Mouse (Mus musculus): ENCODE results near the gene Tuba8. TPM values are rescaled to one million over a fixed set of nuclear protein-coding genes. Genes with fewer than 3 reads are reported as not detected.

Tuba8 gene
- polyA plus RNA-seq, 1 experiment from 2014 or later: not detected

GRCm38 (mm10) chr6:121272075-121272800 lies 61.7 kb downstream of the Tuba8 start:
- Histone ChIP-seq H3K9me3 (ENCODE audit: control insufficient read depth, low read length) (no peaks in the 10 kb centered on the region), H3K9ac (ENCODE audit: low read length) (peak overlapping the region; percentile 31; the same call in 1 of the 2 replicates), H3K4me1 (ENCODE audit: control insufficient read depth in 2 of 2, insufficient read depth in 2 of 2, low read length in 2 of 2) (no peaks in the 10 kb centered on the region), H3K4me3 (ENCODE audit: control insufficient read depth in 1 of 2, insufficient read depth in 1 of 2, low read depth in 1 of 2, low read length in 2 of 2) (peak overlapping the region; percentile 47 to 54), H3K4me2 (ENCODE audit: low read length) (peak overlapping the region; percentile 86), H3K36me3 (ENCODE audit: control insufficient read depth, insufficient read depth, low read length) (no peaks in the 10 kb centered on the region), H3K27me3 (ENCODE audit: control insufficient read depth, insufficient read depth, low read length) (0 out of 2 replicates have a peak, but pooled peaks cover 5% of the 10 kb centered on the region), H3K27ac (replicated peaks in 1 of 2; ENCODE audit: control insufficient read depth in 1 of 2, insufficient read depth in 1 of 2, low read depth in 2 of 2, low read length in 2 of 2) (peak overlapping the region; percentile 53 to 61; a peak in 3 of 4 replicates)
- ATAC-seq (ENCODE audit: insufficient number of reproducible peaks, insufficient read depth, low FRiP score, low read depth): peak; percentile 79; the same call in 1 of the 2 replicates
- WGBS: 12% methylated on average over 17 of the region's 17 CpGs

DNA sequence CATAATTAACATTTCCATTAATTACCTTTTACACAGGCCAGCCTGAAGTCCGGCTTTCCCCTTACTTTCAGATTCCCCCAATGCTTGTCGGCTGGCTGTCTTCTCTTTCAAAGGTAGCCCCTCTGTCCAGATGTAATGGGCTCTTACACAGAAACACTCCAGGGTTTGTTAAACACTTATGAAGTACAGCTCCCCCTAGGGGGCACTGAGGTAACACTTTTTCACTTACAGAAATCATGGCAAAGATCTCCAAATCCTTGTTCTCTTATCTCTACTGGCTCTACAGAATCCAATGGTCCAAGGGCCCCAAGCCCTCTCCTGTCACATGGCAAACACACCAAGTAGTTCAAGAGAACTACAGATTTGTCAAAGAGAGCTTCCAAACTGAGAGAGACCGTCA lies 63.9 kb downstream of the Tuba8 start:
- Histone ChIP-seq H3K4me1 (ENCODE audit: control insufficient read depth in 2 of 2, insufficient read depth in 2 of 2, low read length in 2 of 2) (no peaks in the 10 kb centered on the region), H3K9me3 (ENCODE audit: control insufficient read depth, low read length) (no peaks in the 10 kb centered on the region), H3K27me3 (ENCODE audit: control insufficient read depth, insufficient read depth, low read length) (no peaks in the 10 kb centered on the region), H3K4me3 (ENCODE audit: control insufficient read depth in 1 of 2, insufficient read depth in 1 of 2, low read depth in 1 of 2, low read length in 2 of 2) (no peak overlapping the region), H3K36me3 (ENCODE audit: control insufficient read depth, insufficient read depth, low read length) (no peaks in the 10 kb centered on the region), H3K9ac (ENCODE audit: low read length) (no peak overlapping the region), H3K4me2 (ENCODE audit: low read length) (no peak overlapping the region), H3K27ac (replicated peaks in 1 of 2; ENCODE audit: control insufficient read depth in 1 of 2, insufficient read depth in 1 of 2, low read depth in 2 of 2, low read length in 2 of 2) (no peak overlapping the region)
- no peak for ATAC-seq (ENCODE audit: insufficient number of reproducible peaks, insufficient read depth, low FRiP score, low read depth)
- 75% methylated on average over 3 of the region's 3 CpGs for WGBS

Other genes starting within 250 kb of the Tuba8 start
- gene Mical3, start 79.7 kb upstream of the Tuba8 start, polyA plus RNA-seq (2014; fragmentation: Nextera tagmentation; extraction: Ambion mirVana): 41.3 and 46.2 TPM in 2 replicates
- gene Pex26, start 27.0 kb upstream of the Tuba8 start, polyA plus RNA-seq (2014; fragmentation: Nextera tagmentation; extraction: Ambion mirVana): 3.0 and 5.9 TPM in 2 replicates
- 1.7 and 1.8 TPM in 2 replicates for gene Usp18, start 35.2 kb downstream of the Tuba8 start, polyA plus RNA-seq (2014; fragmentation: Nextera tagmentation; extraction: Ambion mirVana)
- gene Slc6a13, start 89.5 kb downstream of the Tuba8 start, polyA plus RNA-seq (2014; fragmentation: Nextera tagmentation; extraction: Ambion mirVana): 8.0 and 9.3 TPM in 2 replicates
- not detected in 2 replicates for gene Slc6a12, start 132.4 kb downstream of the Tuba8 start, polyA plus RNA-seq (2014; fragmentation: Nextera tagmentation; extraction: Ambion mirVana)